Mouse (Mus musculus) Patski (cell line): ENCODE data around the gene Cd99l2. TPM values are rescaled to one million over a fixed set of nuclear protein-coding genes. Genes with fewer than 3 reads are reported as not detected.

Experiments used
- ATAC-seq: fragments of 100-300 bp; one replicate; pipeline ENCODE4 v1.8.0; 2021
- CTCF ChIA-PET: fragments of 350-600 bp; sonication (Branson Sonifier 250); formaldehyde crosslinking; loops from one replicate; lab custom pipeline; 2022; ENCODE audit warnings: inconsistent platforms; lab: Charles Lee
- POLR2A ChIA-PET: fragments of 350-600 bp; sonication (Branson Sonifier 250); formaldehyde crosslinking; loops from one replicate; lab custom pipeline; 2022; ENCODE audit warnings: antibody characterized with exemption, inconsistent platforms; lab: Charles Lee
- DNase-seq: peaks from one replicate; pipeline ENCODE4 v3.0.0-alpha.2; 2011; ENCODE audit warnings: low read depth, low spot score
- H3K27me3 ChIP-seq: fragments of 371-371 bp; one replicate; pipeline ENCODE4 v1.5.1; 2021
- CTCF ChIP-seq: fragments of 100-300 bp; IDR thresholded peaks from one replicate; pipeline ENCODE4 v1.5.1; 2021
- in situ Hi-C: fragments of 300-500 bp; cut with MboI; formaldehyde crosslinking; loops from 3 replicates; pipeline ENCODE4 v1.11.1; 2018; ENCODE audit warnings: low pct_unique_long_range_greater_than_20kb, mixed read lengths
- polyA plus RNA-seq: library from polyadenylated mRNA; unstranded; gene quantifications from one replicate; pipeline ENCODE4 v1.2.3, GENCODE M21; 2021

Gene Cd99l2
- polyA plus RNA-seq, 1 experiment from 2014 or later, result 43.0 TPM

DNA sequence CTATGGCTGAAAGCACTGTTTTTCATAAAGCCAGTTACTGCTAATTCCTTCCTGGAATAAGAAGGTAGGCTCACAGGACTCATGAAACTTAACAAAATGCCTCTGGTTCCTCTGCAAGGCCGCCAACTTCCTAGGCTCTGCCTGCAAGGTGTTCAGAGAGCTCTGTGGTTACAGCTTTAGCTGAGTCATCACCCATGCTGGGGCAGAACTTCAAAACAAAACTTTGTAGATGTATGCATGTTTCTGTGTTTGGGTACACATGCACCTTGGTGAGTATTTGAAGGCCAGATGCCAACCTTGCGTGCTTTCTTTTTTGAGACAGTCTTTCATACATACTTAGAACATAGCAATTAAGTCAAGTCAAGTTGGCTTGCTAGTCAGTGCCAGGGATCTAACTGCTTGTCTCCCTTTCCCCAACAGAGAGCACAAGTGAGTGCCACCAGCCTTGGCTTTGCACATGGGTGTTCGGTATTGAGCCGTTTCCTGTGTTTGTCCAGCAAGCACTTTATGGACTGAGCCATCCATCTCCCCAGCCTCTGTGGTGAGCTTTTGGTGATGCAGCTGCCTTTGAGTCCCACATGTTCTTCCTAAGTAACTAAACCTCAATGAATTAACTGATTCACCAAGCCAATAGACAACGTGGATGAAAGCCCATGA lies 23.9 kb downstream of the Cd99l2 start:
- in situ Hi-C loops, result no loop called here
- no peak for DNase-seq
- ChIA-PET POLR2A (interaction anchor here (0.6 kb wide), 1 partner anchor 771 kb away, joined by 3 read pairs; no protein-coding TSS in a partner anchor), CTCF (interaction anchor here (1.0 kb wide), 1 partner anchor 60 kb away, joined by 3 read pairs; no protein-coding TSS in a partner anchor)
- TF ChIP-seq CTCF, result no peak
- ATAC-seq, result no peak
- peaks cover 11% of the 10 kb centered on the region for H3K27me3 ChIP-seq

DNA sequence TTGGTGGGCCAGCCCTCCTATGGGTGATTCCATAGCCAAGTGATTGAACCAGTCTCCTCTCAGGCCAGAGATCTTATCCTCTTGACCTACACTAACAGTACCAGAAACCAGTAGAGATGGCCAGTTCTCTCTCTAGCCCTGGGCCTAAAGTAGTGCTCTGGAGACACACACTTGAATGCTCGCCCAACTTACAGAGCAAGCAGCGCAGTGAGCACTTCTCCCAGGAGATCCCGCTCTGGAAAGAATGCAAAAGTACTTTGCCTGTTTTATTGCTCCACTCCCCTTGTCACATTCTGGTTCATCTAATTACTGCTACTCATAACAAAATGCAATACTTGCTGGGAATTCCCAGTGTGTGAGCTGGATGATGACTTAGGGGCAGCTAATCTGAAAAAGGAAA lies 25.2 kb downstream of the Cd99l2 start:
- in situ Hi-C loops, result no loop called here
- DNase-seq (no peak), ATAC-seq (no peak)
- ChIA-PET CTCF (interaction anchor here (1.0 to 1.1 kb wide), 2 partner anchors 18 to 62 kb away, joined by 3 read pairs; no protein-coding TSS in a partner anchor), POLR2A (no interaction called here)
- peaks cover 11% of the 10 kb centered on the region for H3K27me3 ChIP-seq
- TF ChIP-seq CTCF, result no peak

DNA sequence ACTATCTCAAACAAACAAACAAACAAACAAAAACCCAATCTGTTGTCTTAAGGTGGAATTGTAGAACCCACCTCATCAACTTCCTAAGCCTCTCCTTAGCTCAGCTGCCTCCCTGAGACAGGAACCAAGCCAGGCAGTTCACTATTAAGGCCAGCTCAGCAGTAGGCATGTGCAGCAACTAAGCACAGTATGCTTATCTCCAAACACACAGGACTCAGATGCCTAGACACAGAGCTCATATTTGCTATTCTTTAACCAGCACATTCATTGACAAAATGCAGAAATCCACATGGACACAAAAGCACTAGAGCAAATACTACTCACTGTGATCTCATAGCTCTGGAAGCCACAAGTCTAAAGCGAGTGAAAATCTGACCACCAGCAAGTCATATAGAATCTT lies 27.2 kb downstream of the Cd99l2 start:
- TF ChIP-seq CTCF, result no peak
- peak; percentile 88 for ATAC-seq
- peak; percentile 53 for DNase-seq
- peaks cover 14% of the 10 kb centered on the region for H3K27me3 ChIP-seq
- ChIA-PET POLR2A (no interaction called here), CTCF (no interaction called here)
- in situ Hi-C loops, result no loop called here

DNA sequence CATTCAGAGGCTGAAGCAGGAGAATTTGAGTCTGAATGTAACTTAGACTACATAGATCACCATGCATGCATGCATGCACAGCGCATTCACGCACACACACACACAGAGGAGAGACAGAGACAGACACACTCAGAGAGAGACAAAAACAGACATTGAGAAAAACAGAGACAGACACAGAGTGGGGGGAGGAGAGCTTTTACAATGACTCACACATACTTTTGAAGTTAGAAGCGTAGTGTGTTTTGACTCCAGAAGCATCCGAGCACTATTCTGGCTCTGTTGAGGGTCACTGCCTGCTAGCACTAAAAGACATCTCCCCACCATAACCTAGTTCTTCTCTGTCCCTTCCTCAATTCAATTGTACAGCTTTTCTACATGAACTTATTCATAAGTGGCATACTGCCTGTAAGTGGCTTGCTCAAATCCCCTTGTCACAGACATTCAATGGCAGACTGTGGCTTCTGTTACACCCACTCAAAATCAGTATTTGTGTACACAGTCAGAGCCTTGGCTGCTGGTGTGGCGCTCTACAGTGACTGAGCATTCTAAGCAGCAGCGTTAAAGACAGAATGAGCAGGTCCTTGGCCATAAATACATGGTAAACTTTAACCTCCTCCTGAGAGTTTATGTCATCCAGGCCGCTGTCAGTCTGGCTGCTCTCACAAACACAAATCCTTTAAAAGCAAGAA lies 28.4 kb downstream of the Cd99l2 start:
- peaks cover 14% of the 10 kb centered on the region for H3K27me3 ChIP-seq
- ChIA-PET CTCF (interaction anchor here (0.7 to 1.4 kb wide), 2 partner anchors 131 to 138 kb away, joined by 3 to 4 read pairs; no protein-coding TSS in a partner anchor), POLR2A (no interaction called here)
- no peak for TF ChIP-seq CTCF
- in situ Hi-C loops, result no loop called here
- DNase-seq (peak; percentile 31), ATAC-seq (peak; percentile 45)

DNA sequence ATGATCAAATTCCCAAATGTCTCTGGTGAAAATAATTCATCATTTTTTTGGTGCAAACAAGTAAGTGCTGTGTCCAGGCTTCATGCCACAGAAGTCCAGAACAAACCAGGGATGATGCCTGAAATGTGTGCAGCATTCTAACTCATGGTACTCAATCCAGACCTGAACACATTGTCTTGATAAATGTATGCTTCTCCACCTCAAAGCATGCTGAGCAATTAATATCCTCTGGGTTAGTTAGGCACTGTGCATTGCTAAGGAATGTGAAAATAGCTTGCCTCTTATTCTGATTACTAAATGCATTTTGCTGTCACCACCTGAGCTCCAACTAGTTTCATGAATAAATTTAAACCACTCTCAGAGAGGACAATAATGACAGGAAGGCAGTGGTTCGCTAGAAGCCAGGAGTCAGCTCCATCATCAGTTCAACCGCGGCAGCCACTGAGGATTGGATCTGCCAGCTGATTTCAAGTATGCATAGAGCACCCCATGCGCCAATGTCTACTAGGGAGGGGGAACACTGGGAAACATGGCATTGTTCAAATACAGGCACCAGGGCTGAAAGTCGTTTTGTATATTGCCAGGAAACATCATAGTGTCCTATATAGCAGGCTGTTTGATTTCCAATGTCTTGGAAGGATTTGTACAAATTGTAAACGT lies 36.4 kb downstream of the Cd99l2 start:
- in situ Hi-C loops, result no loop called here
- DNase-seq, result peak; percentile 9
- peak; percentile 47 for ATAC-seq
- TF ChIP-seq CTCF, result no peak
- ChIA-PET POLR2A (no interaction called here), CTCF (interaction anchor here (1.0 kb wide), 1 partner anchor 139 kb away, joined by 3 read pairs; no protein-coding TSS in a partner anchor)
- no peaks in the 10 kb centered on the region for H3K27me3 ChIP-seq

- peaks cover 33% of the 10 kb centered on the region for H3K27me3 ChIP-seq
- CTCF ChIA-PET, result interaction anchor here (1.2 kb wide), 1 partner anchor 36 kb away, joined by 3 read pairs; no protein-coding TSS in a partner anchor
- POLR2A ChIA-PET, result no interaction called here
- no peak for ATAC-seq
- in situ Hi-C loops, result no loop called here
- no peak for DNase-seq
- no peak for TF ChIP-seq CTCF
These were observed 49.7 kb downstream of the Cd99l2 start for GRCm38 (mm10) chrX:71442916-71443315.

GRCm38 (mm10) chrX:71439473-71439872 lies 53.2 kb downstream of the Cd99l2 start:
- CTCF ChIA-PET, result interaction anchor here (1.8 kb wide), 1 partner anchor 13 kb away, joined by 4 read pairs; no protein-coding TSS in a partner anchor
- ATAC-seq (no peak), DNase-seq (no peak)
- TF ChIP-seq CTCF, result no peak
- in situ Hi-C loops, result no loop called here
- POLR2A ChIA-PET, result no interaction called here
- H3K27me3 ChIP-seq, result peaks cover 18% of the 10 kb centered on the region

DNA sequence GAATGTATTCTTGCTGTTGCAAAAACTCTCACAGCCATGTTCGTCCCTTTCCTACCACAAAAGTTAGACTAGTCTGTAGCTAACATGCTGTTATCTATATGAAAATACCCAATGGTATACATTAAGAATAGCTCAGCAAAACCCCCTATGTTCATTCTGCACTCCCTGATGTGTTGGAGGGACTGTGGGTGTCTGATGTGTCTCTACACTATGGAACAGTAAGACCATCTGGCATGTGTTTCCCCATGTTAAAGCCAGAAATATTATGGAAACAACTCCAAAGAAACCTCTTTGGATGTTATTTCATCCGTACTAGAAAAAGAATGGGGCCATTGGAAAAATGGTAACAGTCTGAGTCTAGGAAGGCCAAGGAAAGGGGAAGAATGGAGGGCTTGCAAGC lies 57.1 kb downstream of the Cd99l2 start:
- H3K27me3 ChIP-seq, result peaks cover 11% of the 10 kb centered on the region
- DNase-seq (no peak), ATAC-seq (no peak)
- in situ Hi-C loops, result no loop called here
- TF ChIP-seq CTCF, result no peak
- ChIA-PET CTCF (interaction anchor here (0.7 to 1.5 kb wide), 2 partner anchors 9 to 132 kb away, joined by 3 to 5 read pairs; no protein-coding TSS in a partner anchor), POLR2A (no interaction called here)

- no peak for DNase-seq
- in situ Hi-C loops, result no loop called here
- peaks cover 11% of the 10 kb centered on the region for H3K27me3 ChIP-seq
- POLR2A ChIA-PET, result no interaction called here
- ATAC-seq, result no peak
- CTCF ChIA-PET, result interaction anchor here (1.5 kb wide), 1 partner anchor 8 kb away, joined by 5 read pairs; no protein-coding TSS in a partner anchor
- TF ChIP-seq CTCF, result no peak
These were observed 57.8 kb downstream of the Cd99l2 start for GRCm38 (mm10) chrX:71434860-71435259.

DNA sequence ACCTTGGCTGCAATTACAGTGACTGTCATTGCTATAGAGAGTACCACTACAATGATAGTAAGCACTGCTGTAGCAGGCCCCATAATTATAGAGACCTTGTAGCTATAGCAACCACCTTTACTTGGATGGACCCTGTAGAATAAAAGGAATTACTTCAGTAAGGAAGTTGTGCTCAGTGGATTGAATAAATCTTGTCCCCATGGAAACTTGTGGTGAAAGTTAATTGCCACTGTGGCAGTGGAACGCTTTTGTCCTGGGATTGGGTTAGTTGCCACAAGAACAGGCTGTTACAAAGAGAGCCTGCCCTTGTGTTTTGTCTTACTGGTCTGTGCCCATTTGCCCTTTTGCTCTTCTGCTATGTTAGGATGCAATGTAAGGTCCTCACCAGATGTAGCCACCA lies 58.2 kb downstream of the Cd99l2 start:
- ChIA-PET POLR2A (no interaction called here), CTCF (no interaction called here)

More for the DNA sequence above, 58.2 kb downstream of the Cd99l2 start:
- in situ Hi-C loops, result no loop called here
- TF ChIP-seq CTCF, result no peak
- ATAC-seq (no peak), DNase-seq (no peak)
- peaks cover 11% of the 10 kb centered on the region for H3K27me3 ChIP-seq
